Mouse (Mus musculus) heart, adult 2 months (tissue): Measurements from ENCODE around the gene CN725425. TPM values are rescaled to one million over a fixed set of nuclear protein-coding genes. Genes with fewer than 3 reads are reported as not detected.

Experiments used
- DNase-seq, 2 experiments: peaks; one replicate each; pipeline ENCODE4 v3.0.0; 2021
- H3K27ac ChIP-seq: fragments of 200-600 bp; 2 replicates; pipeline ENCODE4 v1.8.1; 2022
- H3K27me3 ChIP-seq: fragments of 200-500 bp; 2 replicates; pipeline ENCODE4 v1.6.1; 2012; ENCODE audit warnings: mild to moderate bottlenecking, low read length, inconsistent platforms, mixed read lengths; ENCODE audit not compliant: control insufficient read depth, insufficient read depth
- H3K36me3 ChIP-seq: fragments of 200-500 bp; 2 replicates; pipeline ENCODE4 v1.6.1; 2012; ENCODE audit warnings: low read length, inconsistent platforms; ENCODE audit not compliant: control insufficient read depth, insufficient read depth
- H3K4me1 ChIP-seq: fragments of 200-500 bp; 2 replicates; pipeline ENCODE4 v1.6.1; 2011; ENCODE audit warnings: low read length; ENCODE audit not compliant: control insufficient read depth, insufficient read depth
- H3K4me3 ChIP-seq: fragments of 200-600 bp; 2 replicates; pipeline ENCODE4 v1.8.1; 2022
- H3K79me2 ChIP-seq: fragments of 200-500 bp; replicated peaks from 2 replicates; pipeline ENCODE4 v1.6.1; 2012; ENCODE audit warnings: mild to moderate bottlenecking, inconsistent platforms, low read length, moderate library complexity, mixed read lengths; ENCODE audit not compliant: control insufficient read depth, insufficient read depth
- H3K9ac ChIP-seq: fragments of 200-500 bp; 2 replicates; pipeline ENCODE4 v1.6.1; 2012; ENCODE audit warnings: low read depth, mild to moderate bottlenecking, control low read depth, inconsistent platforms, low read length, mixed read lengths
- CTCF ChIP-seq: fragments of 200-600 bp; IDR thresholded peaks from 2 replicates; pipeline ENCODE4 v1.8.1; 2022; ENCODE audit warnings: antibody characterized with exemption, mild to moderate bottlenecking, moderate library complexity
- EP300 ChIP-seq: fragments of 200-500 bp; IDR thresholded peaks from 2 replicates; pipeline ENCODE4 v1.6.1; 2011; ENCODE audit warnings: low read depth, low read length, control low read depth; ENCODE audit not compliant: insufficient read depth
- POLR2A ChIP-seq: fragments of 200-500 bp; IDR thresholded peaks from 2 replicates; pipeline ENCODE4 v1.6.1; 2011; ENCODE audit warnings: mild to moderate bottlenecking, low read depth, low read length, control low read depth; ENCODE audit not compliant: insufficient read depth
- WGBS: fragments of 180-500 bp; shearing (Covaris S2); methylation state at CpG from one replicate; pipeline ENCODE4 v1.1.7; 2018; 5-methylcytosine and 5-hydroxymethylcytosine counted together
- intact Hi-C: fragments of 180-260 bp; cut with DNase I; formaldehyde crosslinking; loops from one replicate; pipeline ENCODE4 v1.15.1; 2025
- polyA plus RNA-seq: library from polyadenylated mRNA; depleted of rRNA; stranded (reverse); fragments of >200 nt; gene quantifications from 2 replicates; pipeline ENCODE4 v1.2.3, GENCODE M21; 2012
- total RNA-seq, 2 experiments: library from RNA; stranded (reverse); gene quantifications; 2 replicates each; pipeline ENCODE4 v1.2.3; 2021

The CN725425 gene
- total and polyA plus RNA-seq, 3 experiments, result 0.39 to 1.0 (median 0.82) TPM

GRCm38 (mm10) chr15:91260578-91260977 lies 61.3 kb downstream of the CN725425 start:
- Histone ChIP-seq H3K27ac (no peak overlapping the region), H3K9ac (no peak overlapping the region), H3K27me3 (no peaks in the 10 kb centered on the region), H3K4me1 (no peaks in the 10 kb centered on the region), H3K36me3 (no peaks in the 10 kb centered on the region), H3K4me3 (no peak overlapping the region), H3K79me2 (no peaks in the 10 kb centered on the region)
- intact Hi-C loops, result no loop called here
- TF ChIP-seq POLR2A (no peak), CTCF (no peak), EP300 (no peak)
- DNase-seq, result no peak
- WGBS, result 36% methylated on average over 5 of the region's 5 CpGs

DNA sequence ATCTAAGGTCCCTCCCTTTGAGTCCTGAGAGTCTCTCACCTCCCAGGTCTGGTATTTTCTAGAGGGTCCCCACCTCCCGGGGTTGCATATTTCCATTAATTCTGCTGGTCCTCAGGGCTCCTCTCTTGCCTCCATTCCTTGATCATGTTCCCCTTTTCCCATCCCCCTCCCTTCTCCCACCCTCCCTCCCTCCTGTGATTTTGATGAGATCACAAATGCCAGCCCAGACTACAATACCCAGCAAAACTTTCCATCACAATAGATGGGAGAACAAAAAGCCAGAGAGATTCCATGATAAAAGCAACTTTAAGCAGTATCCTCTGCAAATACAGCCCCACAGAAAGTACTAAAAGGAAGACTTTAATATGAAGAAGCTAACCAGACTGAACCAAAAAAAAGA lies 64.6 kb downstream of the CN725425 start:
- TF ChIP-seq POLR2A (no peak), CTCF (no peak), EP300 (no peak)

DNA sequence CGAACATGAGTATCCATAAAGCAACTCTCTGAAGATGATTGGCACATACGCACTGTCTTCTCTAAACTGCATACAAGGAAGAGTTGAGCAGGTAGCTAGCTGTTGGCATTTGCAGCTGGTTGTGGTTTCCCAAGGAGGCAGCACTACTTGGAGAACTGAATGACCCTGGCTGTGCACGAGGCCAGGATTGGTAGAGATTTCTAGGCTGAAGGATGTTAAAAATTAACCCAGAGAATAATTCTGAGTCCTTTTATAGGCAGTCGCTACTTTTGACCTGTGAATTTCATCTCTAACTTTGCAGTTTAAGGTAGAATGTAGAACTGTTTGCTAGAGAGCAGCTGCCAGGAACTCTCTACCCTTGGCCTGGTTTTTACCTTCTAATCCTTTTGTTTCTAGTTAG lies 69.2 kb downstream of the CN725425 start:
- TF ChIP-seq CTCF (no peak), POLR2A (no peak), EP300 (no peak)
- H3K9ac ChIP-seq, result no peak overlapping the region
- intact Hi-C loops, result no loop called here

More for the DNA sequence above, 64.6 kb downstream of the CN725425 start:
- Histone ChIP-seq H3K4me3 (no peak overlapping the region), H3K79me2 (no peaks in the 10 kb centered on the region), H3K9ac (no peak overlapping the region), H3K27me3 (no peaks in the 10 kb centered on the region), H3K36me3 (no peaks in the 10 kb centered on the region), H3K27ac (no peak overlapping the region), H3K4me1 (no peaks in the 10 kb centered on the region)
- 88% methylated on average over 1 of the region's 1 CpGs for WGBS
- intact Hi-C loops, result no loop called here
- DNase-seq, result no peak

DNA sequence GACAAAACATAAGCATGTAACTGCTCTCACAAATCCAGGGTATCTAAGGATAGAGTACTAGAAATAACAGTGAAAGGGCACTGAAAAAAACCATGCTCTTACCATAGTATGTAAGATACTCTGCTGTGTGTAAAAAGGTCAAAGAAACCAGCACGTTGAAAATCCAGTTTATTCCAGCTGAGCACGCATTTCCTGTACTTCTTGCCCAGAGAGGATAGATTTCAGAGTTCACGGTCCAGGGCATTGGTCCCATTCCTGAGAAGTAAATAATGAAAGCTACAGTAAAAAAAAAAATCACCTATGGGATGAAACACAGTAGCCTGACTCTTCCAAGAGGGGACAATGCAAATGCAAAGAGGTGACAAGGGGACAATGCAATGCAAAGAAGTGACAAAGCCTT lies 76.7 kb downstream of the CN725425 start:
- Histone ChIP-seq H3K36me3 (no peaks in the 10 kb centered on the region), H3K9ac (no peak overlapping the region), H3K27ac (no peak overlapping the region), H3K27me3 (no peaks in the 10 kb centered on the region), H3K4me1 (no peaks in the 10 kb centered on the region), H3K79me2 (no peaks in the 10 kb centered on the region), H3K4me3 (no peak overlapping the region)
- no peak for DNase-seq
- 60% methylated on average over 3 of the region's 3 CpGs for WGBS
- TF ChIP-seq EP300 (no peak), POLR2A (no peak)
- intact Hi-C loops, result no loop called here

More for the DNA sequence above, 69.2 kb downstream of the CN725425 start:
- Histone ChIP-seq H3K4me3 (no peak overlapping the region), H3K4me1 (no peaks in the 10 kb centered on the region), H3K79me2 (no peaks in the 10 kb centered on the region), H3K36me3 (no peaks in the 10 kb centered on the region), H3K27ac (no peak overlapping the region), H3K27me3 (no peaks in the 10 kb centered on the region)
- DNase-seq, result no peak
- WGBS, result 88% methylated on average over 4 of the region's 4 CpGs

DNA sequence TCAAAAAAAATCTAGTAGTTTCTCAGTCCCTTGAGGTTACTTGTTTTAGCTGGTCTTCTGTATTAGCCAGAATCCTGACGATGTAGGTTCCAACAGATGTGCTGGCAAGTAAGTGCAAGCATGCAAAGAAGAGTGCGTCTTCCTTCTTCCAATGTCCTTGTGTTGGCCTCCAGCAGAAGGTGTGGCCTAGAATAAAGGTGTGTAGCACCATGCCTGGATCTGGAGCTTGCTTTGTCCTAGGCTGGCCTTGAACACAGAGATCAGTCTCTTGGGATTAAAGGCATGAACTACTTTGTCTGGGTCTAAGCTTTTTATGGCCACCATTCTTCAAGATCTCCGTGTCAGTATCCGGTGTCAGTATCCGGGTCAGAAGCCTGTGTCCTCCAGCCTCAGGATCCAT lies 80.3 kb downstream of the CN725425 start:
- no peak for TF ChIP-seq EP300
- no peak for TF ChIP-seq CTCF
- TF ChIP-seq POLR2A, result no peak
- H3K4me1 ChIP-seq, result no peaks in the 10 kb centered on the region
- 87% methylated on average over 5 of the region's 5 CpGs for WGBS
- intact Hi-C loops, result no loop called here
- no peak overlapping the region for H3K9ac ChIP-seq
- no peak for DNase-seq
- H3K79me2 ChIP-seq, result no peaks in the 10 kb centered on the region
- H3K27ac ChIP-seq, result no peak overlapping the region
- no peaks in the 10 kb centered on the region for H3K36me3 ChIP-seq
- no peaks in the 10 kb centered on the region for H3K27me3 ChIP-seq
- no peak overlapping the region for H3K4me3 ChIP-seq

DNA sequence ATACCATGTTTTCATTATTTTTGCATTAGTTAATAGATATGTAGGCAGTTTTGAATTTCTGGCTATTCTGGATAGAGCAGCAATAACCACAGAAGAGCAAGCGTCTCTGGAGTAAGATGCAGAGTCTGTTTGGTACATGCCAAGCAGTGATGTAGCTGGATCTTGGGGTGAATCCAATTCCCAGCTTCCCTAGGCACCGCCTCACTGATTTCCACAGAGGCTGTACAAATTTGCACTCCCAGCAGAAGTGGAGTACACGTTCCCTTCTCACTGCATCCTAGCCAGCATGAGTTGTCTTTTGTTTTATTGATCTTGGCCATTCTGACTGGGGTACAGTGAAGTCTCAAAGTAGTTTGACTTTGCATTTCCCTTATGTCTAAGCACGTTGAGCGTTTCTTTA lies 82.2 kb downstream of the CN725425 start:
- Histone ChIP-seq H3K36me3 (no peaks in the 10 kb centered on the region), H3K79me2 (no peaks in the 10 kb centered on the region), H3K27me3 (no peaks in the 10 kb centered on the region), H3K4me3 (no peak overlapping the region), H3K4me1 (no peaks in the 10 kb centered on the region), H3K27ac (no peak overlapping the region), H3K9ac (no peak overlapping the region)
- TF ChIP-seq EP300 (no peak), CTCF (no peak), POLR2A (no peak)
- intact Hi-C loops, result no loop called here
- WGBS, result 82% methylated on average over 5 of the region's 5 CpGs
- DNase-seq, result no peak
